Mouse (Mus musculus): Measurements from ENCODE around the gene Ap1m1.
A peak's percentile ranks its signal among the peaks of the same experiment; 100 is the strongest.

DNA sequence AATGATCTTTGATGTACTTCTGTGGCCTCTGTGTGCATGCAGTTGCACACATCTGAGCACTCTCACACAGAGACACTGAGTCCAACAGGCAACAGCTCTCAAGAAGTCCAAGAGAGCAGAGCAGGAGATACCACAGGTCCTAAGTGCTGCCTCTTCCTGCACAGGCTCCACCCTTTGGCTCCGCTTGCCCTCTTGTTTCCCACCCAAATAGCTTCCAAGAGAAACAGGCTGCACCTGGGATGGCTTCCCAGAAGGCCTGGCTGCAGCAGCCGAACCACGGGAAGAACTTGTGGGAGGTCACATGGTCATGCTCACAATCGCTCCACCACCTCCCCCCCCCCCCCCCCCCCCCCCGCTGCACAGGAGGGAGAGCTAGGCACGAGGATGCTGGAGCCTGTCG lies 25.5 kb downstream of the Ap1m1 start:
- TF ChIP-seq CTCF (IDR thresholded peaks at IDR 0.05; ENCODE audit: low read depth, low read length) (no peak), POLR2A (IDR thresholded peaks at IDR 0.05; ENCODE audit: insufficient read depth, low read length) (peak; percentile 29)

Measured in ES-Bruce4 (cell line).